Mouse (Mus musculus): ENCODE measurements around the gene Zfp319. TPM values are rescaled to one million over a fixed set of nuclear protein-coding genes. Genes with fewer than 3 reads are reported as not detected.

The Zfp319 gene
- 1.1 TPM for polyA plus RNA-seq (2014; fragmentation: Illumina TruSeq; extraction: RNeasy Lipid Tissue Mini Kit (QIAGEN cat#74804); ENCODE audit: low replicate concordance)

GRCm38 (mm10) chr8:95331720-95332436, at the start of gene Zfp319, which contains the start of gene Usb1:
Zfp319 (minus strand) TSS chr8:95331950.
Usb1 (plus strand) TSS chr8:95332284.

DNA sequence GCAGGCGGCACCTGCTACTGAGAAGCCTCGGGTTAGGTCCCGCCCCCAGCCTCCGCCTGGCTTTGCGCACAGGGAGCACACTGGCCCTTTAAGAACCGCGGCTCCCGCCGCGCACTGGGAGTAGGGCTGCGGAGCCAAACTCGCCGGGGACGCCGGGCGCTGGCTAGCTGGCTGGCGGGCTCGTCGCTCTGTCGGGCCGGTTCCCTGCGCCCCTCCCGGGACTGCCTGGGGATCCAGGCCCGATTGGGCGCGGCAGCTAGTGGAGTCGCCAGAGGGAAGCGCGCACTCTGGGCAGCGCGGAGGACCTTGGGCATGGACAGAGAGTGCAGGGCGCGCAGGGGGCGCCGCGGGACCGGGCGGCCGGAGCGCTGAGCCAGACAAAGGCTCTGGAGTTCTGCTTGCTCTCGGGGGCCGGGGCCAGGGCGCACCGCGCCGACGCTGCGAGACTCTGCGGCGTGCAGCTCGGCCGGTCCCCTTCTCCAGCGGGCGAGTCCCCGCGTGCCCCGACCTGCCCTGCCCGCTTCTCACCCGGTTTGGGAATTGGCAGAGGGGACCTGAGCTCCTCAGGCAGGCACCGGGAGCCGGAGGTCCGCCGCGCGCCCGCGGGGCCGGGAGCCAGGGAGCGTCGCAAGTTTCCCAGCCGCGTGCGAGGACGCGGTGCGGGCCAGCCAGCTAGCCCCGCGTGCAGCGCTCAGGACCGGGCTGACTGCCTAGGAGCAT, 20.6 kb upstream of the Zfp319 start, which contains the start of gene Mmp15:
Mmp15 (plus strand) TSS at position 118 of the 720 bp plus-strand sequence.

GRCm38 (mm10) chr8:95310342-95310970, 21.3 kb downstream of the Zfp319 start, which contains the start of gene Tepp:
Tepp (plus strand) TSS chr8:95310566.

GRCm38 (mm10) chr8:95306431-95306830, 25.3 kb downstream of the Zfp319 start, which contains the start of gene Cngb1:
Cngb1 (minus strand) TSS chr8:95306585.

Other genes with a start within 250 kb of the Zfp319 start
- gene Kifc3, start 129.1 kb downstream of the Zfp319 start, polyA plus RNA-seq (2014; fragmentation: Illumina TruSeq; extraction: RNeasy Lipid Tissue Mini Kit (QIAGEN cat#74804); ENCODE audit: low replicate concordance): 1.7 TPM
- 0.07 TPM for gene Cngb1, start 25.4 kb downstream of the Zfp319 start, polyA plus RNA-seq (2014; fragmentation: Illumina TruSeq; extraction: RNeasy Lipid Tissue Mini Kit (QIAGEN cat#74804); ENCODE audit: low replicate concordance)
- not detected for gene Tepp, start 21.4 kb downstream of the Zfp319 start, polyA plus RNA-seq (2014; fragmentation: Illumina TruSeq; extraction: RNeasy Lipid Tissue Mini Kit (QIAGEN cat#74804); ENCODE audit: low replicate concordance)
- gene Usb1, start 334 bp upstream of the Zfp319 start, polyA plus RNA-seq (2014; fragmentation: Illumina TruSeq; extraction: RNeasy Lipid Tissue Mini Kit (QIAGEN cat#74804); ENCODE audit: low replicate concordance): 0.63 TPM
- gene Mmp15, start 20.3 kb upstream of the Zfp319 start, polyA plus RNA-seq (2014; fragmentation: Illumina TruSeq; extraction: RNeasy Lipid Tissue Mini Kit (QIAGEN cat#74804); ENCODE audit: low replicate concordance): 0.41 TPM
- gene Cfap20, start 102.9 kb upstream of the Zfp319 start, polyA plus RNA-seq (2014; fragmentation: Illumina TruSeq; extraction: RNeasy Lipid Tissue Mini Kit (QIAGEN cat#74804); ENCODE audit: low replicate concordance): 41.0 TPM
- gene Csnk2a2, start 158.1 kb upstream of the Zfp319 start, polyA plus RNA-seq (2014; fragmentation: Illumina TruSeq; extraction: RNeasy Lipid Tissue Mini Kit (QIAGEN cat#74804); ENCODE audit: low replicate concordance): 112 TPM
- gene Ccdc113, start 202.1 kb upstream of the Zfp319 start, polyA plus RNA-seq (2014; fragmentation: Illumina TruSeq; extraction: RNeasy Lipid Tissue Mini Kit (QIAGEN cat#74804); ENCODE audit: low replicate concordance): not detected
- gene Prss54, start 244.4 kb upstream of the Zfp319 start, polyA plus RNA-seq (2014; fragmentation: Illumina TruSeq; extraction: RNeasy Lipid Tissue Mini Kit (QIAGEN cat#74804); ENCODE audit: low replicate concordance): not detected